Mouse (Mus musculus) frontal cortex, postnatal 25 days (tissue): ENCODE results near the gene Serpine1.
"Not testable (repeated sequence)": the region's sequence is repeated elsewhere in the genome, so short reads cannot be mapped to it uniquely, and the experiment has no call there.

Source experiments
- DNase-seq, 2 experiments: peaks; one replicate each; pipeline ENCODE4 v3.0.0; 2022; ENCODE audit warnings: low spot score in 2 of 2

Gene Serpine1

DNA sequence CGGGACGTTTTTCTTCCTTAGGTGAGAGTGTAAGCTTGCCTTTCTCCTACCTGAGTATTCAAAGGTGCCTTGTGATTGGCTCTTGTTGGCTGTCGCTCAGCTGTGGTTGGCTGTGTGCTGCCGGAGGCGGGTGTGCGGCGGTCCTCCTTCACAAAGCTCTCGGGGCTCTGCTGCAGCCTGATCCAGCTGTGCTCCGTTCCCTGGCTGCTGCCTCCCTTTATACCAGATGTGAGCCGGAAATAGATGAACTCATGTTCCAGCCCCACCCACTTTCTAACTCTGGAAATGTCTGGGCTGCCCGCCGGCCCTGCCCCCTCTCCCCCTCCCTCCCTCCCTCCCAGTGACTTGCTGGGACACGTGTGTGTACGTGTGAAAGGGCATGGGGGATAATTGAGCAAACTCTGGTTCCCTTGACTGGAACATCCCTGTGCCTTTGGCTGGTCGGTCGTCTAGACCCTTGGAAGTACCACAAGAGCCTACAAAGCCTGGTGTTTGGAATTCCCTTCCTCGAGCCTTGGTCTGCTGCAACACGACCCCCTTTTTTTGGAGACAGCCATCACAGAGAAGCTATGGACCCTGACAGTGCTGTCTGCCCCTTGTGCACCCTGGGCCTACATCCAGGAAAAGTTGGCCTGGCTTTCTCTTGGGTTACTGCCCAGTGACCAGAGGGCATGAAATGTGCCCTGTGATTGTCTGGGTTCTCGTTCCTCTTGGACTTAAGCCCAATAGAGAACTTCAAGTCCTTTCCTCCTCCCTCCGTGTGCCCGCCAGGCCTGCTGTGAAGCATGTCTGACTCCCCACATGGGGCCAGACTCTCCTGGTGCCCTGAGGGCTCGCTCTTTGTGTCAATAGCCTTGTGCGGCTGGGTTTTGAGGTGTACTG lies at the start of gene Serpine1:
Gene Serpine1, minus strand, starts transcription at position 190 of the 882 bp plus-strand sequence.
- DNase-seq: no peak

GRCm38 (mm10) chr5:137121280-137121679 lies 49.2 kb upstream of the Serpine1 start:
- no peak for DNase-seq

DNA sequence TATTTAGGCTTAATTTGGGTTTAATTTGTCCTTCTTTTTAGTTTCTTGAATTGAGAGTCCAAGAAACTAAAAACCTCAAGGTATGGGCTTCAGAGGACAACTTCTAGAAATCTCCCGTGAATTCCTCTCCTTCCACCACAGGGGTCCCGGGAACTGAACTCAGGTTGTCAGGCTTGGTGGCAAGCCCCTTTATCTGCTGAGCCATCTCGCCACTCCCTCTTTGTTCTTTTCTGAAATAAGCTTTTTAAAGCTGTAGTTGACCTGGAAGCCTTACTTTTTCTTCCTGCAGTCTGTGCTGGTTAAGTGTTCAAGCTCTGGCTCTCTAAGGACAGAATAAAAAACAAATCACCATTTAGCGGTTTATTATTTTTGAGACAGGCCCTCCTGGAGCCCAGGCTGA lies 46.8 kb upstream of the Serpine1 start:
- DNase-seq: no peak

GRCm38 (mm10) chr5:137117994-137118393 lies 45.9 kb upstream of the Serpine1 start:
- DNase-seq: not testable (repeated sequence)

DNA sequence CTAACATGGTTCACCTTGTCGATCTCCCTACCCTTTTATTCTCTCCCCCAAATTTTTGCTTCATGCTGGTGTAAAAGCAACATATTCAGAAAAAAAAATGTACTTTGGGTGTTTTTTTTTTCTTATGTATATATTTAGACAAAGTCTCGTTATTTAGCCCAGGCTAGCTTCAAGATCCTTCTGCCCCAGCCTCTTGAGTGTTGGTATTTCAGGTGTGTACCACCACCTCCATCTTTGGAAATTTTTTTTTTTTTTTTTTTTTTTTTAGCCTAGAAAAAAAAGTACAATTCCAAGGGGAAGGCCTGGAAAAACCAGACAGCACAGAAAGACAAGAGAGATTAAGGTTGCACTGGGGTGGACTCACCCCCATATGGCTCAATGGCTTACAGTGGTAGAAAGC lies 44.9 kb upstream of the Serpine1 start:
- DNase-seq: no peak

DNA sequence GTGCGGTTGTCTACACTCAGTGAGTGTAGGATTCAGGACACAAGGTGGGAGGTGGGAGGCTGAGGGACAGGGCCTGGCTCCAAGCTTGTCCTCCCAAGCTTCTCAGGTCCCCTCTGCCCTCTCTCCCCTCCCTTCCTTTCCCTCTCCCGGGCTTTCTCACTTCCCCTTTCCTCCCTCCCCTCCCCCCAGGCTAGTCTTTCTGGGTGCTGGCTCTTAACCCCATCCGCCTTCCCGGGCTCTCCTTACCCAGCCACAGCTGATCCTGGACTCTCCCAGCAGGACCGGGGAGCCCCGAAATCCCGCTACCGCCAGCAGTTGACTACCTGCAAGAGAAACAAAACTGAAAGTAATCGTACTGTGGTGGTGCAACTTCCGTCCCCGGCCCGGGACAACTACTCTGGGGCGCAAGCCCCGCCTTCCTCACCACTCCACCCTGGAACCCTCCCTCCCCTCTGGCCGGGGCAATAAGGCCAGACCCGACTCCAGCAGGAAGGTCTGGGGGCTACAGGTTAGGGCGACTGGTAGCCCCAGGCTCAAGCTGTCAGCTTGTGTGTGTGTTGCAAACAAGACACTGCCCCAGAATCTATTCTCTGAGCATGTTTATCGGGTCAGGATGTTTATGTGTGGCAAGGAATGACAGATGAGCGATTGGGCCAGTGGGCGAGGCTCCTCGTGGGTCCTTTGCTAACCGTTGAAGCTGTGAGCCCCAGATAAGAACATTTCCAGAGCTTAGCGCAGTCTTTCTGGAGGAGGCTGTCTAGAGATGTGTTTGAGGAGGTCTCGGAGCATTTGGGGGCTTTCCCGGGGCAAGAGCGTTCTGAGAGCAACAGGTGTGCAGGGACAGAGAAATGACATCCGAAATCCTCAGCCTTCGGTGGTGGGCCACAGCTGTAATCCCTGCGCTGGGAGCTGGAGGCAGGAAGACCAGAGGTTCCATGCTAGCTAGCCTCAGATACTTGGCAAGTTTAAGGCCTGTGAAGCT lies 44.1 kb upstream of the Serpine1 start, which contains the start of gene Trim56:
Gene Trim56, minus strand, starts transcription at position 344 of the 982 bp plus-strand sequence.
- DNase-seq: no peak

- no peak for DNase-seq
These were observed 43.0 kb upstream of the Serpine1 start for GRCm38 (mm10) chr5:137114891-137115561.

DNA sequence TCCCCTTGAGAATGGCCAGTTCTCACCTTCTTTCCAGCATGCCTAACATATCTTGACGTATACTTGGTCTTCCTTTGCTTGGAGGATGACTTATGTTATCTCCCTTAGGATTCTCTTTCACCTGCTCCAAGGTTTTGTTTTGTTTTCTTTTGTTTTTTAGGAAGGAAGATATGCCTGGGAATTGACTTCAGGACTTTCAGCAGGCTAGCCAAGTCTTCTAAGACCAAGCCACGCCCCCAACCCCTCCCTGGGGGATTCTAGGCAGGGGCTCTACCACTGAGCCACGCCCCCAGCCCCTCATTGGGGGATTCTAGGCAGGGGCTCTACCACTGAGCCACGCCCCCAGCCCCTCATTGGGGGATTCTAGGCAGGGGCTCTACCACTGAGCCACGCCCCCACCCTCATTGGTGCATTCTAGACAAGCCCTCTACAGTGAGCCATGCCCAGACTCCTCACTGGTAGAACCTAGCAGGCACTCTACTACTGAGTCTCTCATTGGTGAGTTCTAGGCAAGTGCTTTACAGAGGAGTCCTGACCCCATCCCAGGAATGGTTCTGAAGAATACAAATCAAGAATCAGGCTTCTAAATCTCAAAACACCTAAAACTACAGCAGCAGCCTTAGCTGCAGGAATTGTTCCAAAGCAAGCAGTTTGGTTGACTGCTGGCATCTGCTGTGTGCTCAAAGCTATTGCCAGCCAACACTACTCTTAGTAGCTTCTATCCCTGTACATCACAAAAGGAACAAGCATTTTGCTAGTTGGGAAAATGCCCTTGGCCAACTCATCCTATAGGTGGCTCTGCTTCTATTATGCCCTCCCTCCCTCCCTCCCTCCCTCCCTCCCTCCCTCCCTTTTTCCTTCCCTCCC lies 39.7 kb upstream of the Serpine1 start:
- DNase-seq: no peak

GRCm38 (mm10) chr5:137110863-137111262 lies 38.8 kb upstream of the Serpine1 start:
- DNase-seq: no peak

DNA sequence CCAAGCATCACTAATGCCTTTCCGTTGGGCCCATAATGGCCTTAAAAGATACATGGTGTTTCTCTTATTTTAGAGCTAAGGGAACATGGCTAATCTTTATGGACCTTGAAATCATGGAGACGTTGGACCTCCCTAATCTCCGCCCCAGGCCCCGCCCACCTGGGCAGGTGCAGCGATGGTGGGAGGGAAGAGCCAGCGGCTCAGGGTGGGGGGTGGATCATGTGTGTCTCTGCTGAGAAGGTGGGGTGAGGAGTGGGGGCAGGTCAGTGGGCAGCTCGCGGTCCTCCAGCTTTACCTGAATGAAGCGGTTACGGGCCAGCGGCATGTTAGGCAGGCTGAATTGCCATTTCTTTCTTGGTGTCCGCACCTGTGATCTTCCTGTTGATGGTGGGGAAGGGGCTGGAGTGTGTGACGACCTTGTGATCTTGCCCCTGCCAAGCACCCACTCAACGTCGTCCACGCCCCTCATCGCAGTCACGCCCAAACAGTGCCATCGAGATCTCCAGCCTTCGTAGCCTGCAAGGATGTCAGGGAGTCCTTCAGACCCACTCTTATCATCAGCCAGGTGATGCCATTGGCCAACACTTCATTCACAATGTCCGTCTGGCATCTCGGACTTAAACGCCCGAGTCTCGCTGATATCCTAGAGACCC lies 38.0 kb upstream of the Serpine1 start:
- no peak for DNase-seq

GRCm38 (mm10) chr5:137108111-137108510 lies 36.0 kb upstream of the Serpine1 start:
- no peak for DNase-seq

DNA sequence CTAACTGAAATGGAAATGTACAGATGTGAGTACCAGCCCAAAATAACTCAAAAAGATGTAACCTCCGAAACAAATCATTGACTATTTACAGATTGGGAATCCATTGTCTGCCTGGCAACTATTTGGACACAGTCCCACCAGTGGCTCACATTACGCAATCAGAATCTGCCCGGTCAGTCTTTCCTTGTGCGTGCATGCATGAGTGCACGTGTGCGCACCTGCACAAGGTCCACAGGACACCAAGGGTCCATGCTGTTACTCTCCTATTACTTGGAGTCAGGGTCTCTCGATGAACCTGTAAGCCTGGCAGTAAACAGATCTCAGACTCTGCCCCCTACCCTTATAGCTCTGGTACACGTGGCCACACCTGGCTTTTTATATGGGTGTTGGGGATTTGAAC lies 35.6 kb upstream of the Serpine1 start:
- DNase-seq: no peak

- DNase-seq: peak; percentile 84 to 89
These were observed 35.0 kb upstream of the Serpine1 start for GRCm38 (mm10) chr5:137107024-137107423.

DNA sequence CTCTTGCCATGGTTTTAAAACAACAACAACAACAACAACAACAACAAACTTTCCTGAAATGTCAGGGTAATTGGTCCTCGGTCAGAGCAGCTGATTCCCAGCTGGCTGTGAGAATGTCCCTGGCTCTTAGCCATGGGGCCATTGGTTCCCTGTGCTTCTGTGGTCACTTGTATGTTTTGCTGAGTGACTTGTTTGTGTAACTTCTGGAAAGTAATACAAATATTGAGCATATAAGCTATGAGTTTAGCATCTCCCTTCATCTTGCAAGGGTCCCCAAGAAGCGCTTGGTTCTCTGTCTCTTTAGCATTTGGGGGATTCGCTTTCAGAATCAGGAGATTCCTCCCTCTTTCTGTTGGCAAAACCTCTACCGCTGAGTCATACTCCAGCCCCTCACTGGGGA lies 34.4 kb upstream of the Serpine1 start:
- no peak for DNase-seq

DNA sequence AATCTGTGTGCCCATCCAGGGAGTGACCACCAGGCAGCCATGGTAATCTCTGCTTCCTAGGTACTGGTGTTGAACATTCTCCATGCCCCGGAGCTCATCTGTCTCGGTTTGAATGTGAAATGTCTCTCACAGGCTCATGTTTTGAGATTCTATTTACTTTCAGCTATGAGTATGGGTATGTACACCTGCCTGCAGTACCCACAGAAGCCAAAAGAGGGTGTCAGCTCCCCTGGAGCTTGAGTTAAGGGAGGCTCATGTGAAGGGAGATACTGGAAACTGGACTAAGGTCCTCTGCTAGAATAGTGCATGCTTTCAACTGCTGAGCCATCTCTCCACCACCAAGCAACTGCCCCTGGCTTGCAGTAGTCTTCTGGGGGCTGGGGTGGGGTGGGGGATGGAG lies 31.9 kb upstream of the Serpine1 start:
- no peak for DNase-seq

DNA sequence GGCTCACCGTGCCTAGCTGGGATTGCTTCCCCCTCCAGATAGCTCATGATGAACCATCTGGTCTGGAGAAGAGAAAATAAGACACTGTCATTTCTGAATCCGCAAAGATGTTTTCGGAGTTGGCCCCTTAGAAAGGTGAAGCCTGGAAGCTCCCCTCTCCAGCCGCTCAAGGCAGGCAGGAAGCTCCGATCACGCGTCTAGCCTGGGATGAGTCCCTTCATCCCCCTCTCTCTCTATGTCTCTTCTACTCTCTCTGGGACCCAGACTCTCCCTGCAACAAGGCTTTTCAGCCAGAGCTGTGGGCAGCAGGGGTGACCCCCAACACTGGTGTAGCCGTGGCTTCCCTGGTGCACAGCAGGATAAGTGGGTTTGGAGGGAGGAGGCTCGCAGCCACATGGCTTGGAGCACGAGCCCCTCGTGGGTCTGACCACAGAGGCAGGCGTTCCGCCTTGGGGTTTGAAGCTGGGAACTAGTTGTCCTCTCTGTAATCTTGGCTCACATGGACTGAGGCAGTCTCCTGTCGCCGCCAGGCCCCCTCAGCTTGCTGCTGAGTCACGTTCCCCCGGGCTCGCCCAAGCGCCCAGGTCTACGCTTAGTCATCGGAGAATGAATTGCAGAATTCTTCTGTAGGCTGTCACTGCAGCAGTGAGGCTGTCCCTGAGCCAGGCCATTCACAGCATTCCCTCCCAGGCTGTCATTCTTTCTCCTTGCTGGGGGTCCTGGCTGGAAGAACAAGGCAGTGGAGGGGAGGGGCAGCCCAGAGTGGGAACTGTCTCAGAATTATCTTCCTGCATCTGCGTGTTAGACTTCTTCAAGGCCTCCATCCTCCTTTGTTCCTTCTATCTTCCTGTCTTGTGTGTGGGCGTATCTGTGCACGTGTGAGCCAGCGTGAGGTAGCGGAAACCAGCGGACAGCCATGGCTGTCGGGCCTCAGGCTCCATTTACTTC lies 30.8 kb upstream of the Serpine1 start:
- DNase-seq: peak; percentile 47 to 67

DNA sequence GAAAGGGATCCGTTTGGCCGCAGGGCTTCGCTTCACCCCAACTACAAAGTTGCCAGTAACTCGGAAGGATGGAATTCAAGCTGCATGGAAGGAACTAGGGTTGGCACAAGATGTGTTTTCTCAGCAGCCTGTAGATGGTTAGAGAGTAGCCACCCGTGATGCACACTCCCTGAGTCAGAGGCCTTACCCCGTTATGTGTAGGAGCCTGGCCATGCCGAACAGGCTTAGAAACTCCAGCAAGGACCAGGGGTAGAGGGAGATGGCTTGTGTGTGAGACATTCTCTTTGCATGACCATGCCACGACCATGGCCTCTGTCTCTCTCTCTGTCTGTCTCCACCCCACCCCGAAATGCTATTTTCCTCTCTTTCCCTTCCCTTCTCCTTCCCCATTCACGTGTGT lies 30.0 kb upstream of the Serpine1 start:
- no peak for DNase-seq

- DNase-seq: no peak
These were observed 28.6 kb upstream of the Serpine1 start for GRCm38 (mm10) chr5:137100660-137101059.

DNA sequence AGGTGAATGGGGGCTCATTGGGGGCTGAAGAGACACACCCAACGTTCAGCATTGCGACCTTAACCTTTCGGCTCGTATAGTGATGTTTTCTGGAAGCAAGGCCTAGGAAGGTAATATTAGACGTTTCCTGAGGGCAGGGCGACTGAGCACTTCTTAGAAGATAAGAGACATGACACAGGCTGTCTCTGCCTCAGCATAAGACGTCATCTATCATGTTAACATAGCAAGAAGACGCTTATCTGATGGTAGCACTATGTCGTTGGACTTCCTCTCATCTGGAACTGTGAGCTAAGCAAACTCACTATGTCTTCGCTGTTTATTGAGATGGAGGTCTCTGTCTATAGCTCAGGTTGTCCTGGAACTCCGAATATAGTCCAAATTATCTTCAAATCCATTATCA lies 26.4 kb upstream of the Serpine1 start:
- DNase-seq: no peak
